Mouse (Mus musculus) neural tube, embryonic 15.5 days (tissue): ENCODE results near the gene Ndrg3. TPM values are rescaled to one million over a fixed set of nuclear protein-coding genes. Genes with fewer than 3 reads are reported as not detected.

Source experiments
- ATAC-seq: fragments of 200-750 bp; cut with Nextera tagmentation; 2 replicates; pipeline ENCODE4 v1.8.0; 2017; ENCODE audit warnings: mild to moderate bottlenecking, moderate TSS enrichment, moderate library complexity; ENCODE audit not compliant: low FRiP score
- H3K27ac ChIP-seq: fragments of 300-500 bp; sonication (generic); replicated peaks from 2 replicates; pipeline ENCODE4 v1.5.1; 2015; ENCODE audit warnings: mild to moderate bottlenecking, inconsistent platforms
- H3K27me3 ChIP-seq: fragments of 300-500 bp; sonication (generic); replicated peaks from 2 replicates; pipeline ENCODE4 v1.6.1; 2015; ENCODE audit warnings: inconsistent platforms
- H3K36me3 ChIP-seq: fragments of 300-500 bp; sonication (generic); 2 replicates; pipeline ENCODE4 v1.6.1; 2015; ENCODE audit warnings: inconsistent platforms
- H3K4me1 ChIP-seq: fragments of 300-500 bp; sonication (generic); 2 replicates; pipeline ENCODE4 v1.6.1; 2015; ENCODE audit warnings: inconsistent platforms
- H3K4me2 ChIP-seq: fragments of 300-500 bp; sonication (generic); 2 replicates; pipeline ENCODE4 v1.6.1; 2015; ENCODE audit warnings: inconsistent platforms, mild to moderate bottlenecking, moderate library complexity
- H3K4me3 ChIP-seq: fragments of 300-500 bp; sonication (generic); replicated peaks from 2 replicates; pipeline ENCODE4 v1.5.1; 2015; ENCODE audit warnings: mild to moderate bottlenecking, inconsistent platforms
- H3K9ac ChIP-seq: fragments of 300-500 bp; sonication (generic); replicated peaks from 2 replicates; pipeline ENCODE4 v1.6.1; 2015; ENCODE audit warnings: mild to moderate bottlenecking, inconsistent platforms
- H3K9me3 ChIP-seq: fragments of 300-500 bp; sonication (generic); replicated peaks from 2 replicates; pipeline ENCODE4 v1.6.1; 2016; ENCODE audit warnings: inconsistent platforms
- WGBS: fragments of 180-500 bp; shearing (Covaris S2); methylation state at CpG from one replicate; pipeline ENCODE4 v1.1.7; 2015; ENCODE audit warnings: mixed read lengths; 5-methylcytosine and 5-hydroxymethylcytosine counted together
- polyA plus RNA-seq: library from polyadenylated mRNA; unstranded; fragments of >200 nt; fragmentation: Nextera tagmentation; extraction: Ambion mirVana; gene quantifications from 2 replicates; pipeline ENCODE4 v1.2.1, GENCODE M21; 2015

Ndrg3 gene
- polyA plus RNA-seq, 1 experiment from 2014 or later, result 158 TPM

DNA sequence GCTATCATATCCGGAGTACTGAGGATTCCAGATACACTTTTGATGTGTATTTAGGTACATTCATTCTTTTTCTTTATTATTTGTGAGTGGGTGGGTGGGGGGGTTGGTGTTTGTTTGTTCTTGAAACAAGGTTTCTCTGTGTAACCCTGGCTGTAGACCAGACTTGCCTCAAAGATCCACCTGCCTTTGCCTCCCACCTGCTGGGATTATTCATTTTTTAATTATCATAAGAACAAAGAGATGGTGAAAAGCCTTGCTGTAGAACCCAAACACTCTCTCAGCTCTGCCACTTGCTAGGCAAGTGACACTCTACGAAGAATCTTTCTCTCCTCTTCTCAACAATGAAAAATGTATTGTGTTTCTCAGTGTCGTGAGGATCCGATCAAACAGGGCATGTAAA is 27.4 kb upstream of the Ndrg3 start:
- Histone ChIP-seq H3K27ac (no peak overlapping the region), H3K36me3 (peaks cover 94% of the 10 kb centered on the region), H3K9me3 (no peaks in the 10 kb centered on the region), H3K4me3 (no peak overlapping the region), H3K27me3 (no peaks in the 10 kb centered on the region), H3K9ac (no peak overlapping the region), H3K4me2 (no peak overlapping the region), H3K4me1 (no peaks in the 10 kb centered on the region)
- WGBS, result 83% methylated on average over 4 of the region's 4 CpGs
- ATAC-seq, result no peak

DNA sequence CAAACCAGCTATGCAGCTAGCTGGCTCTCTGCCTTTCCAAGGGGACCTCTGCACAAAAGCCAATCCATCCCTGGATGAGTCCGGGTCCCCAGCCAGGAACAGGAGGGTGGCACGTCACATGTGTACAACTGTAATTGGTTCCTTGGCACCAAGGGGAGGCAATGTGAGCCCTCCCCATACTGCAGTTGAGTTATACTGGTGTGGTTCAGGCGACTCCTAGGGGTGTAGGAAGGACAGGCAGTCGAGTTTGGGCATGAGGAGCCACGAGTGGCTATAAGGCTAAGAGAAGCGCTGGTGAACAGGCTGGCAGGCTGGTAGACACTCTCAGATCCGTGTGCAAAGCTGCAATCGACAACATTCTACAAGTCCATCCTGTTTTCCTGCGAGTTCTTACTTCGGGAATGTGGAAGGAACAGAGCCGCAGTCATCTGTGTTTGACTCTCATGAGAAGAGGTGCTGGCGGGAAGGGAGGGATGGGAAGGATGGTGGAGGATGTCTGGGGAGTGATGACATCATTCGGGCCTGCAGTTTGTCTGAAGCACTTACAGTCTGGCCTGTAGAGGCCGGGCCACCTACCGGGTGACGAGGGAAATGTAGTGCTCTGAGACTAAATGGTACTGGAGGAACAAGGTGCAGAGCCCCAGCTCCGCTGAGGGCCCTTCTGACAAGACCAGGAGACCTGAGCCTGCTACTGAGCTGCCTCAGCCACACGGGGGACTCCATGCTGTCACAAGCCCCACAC is 24.8 kb upstream of the Ndrg3 start:
- H3K4me1 ChIP-seq, result no peaks in the 10 kb centered on the region
- no peaks in the 10 kb centered on the region for H3K9me3 ChIP-seq
- H3K27ac ChIP-seq, result no peak overlapping the region
- no peaks in the 10 kb centered on the region for H3K27me3 ChIP-seq
- no peak for ATAC-seq
- peaks cover 80% of the 10 kb centered on the region for H3K36me3 ChIP-seq
- 86% methylated on average over 18 of the region's 18 CpGs for WGBS
- H3K9ac ChIP-seq, result no peak overlapping the region
- no peak overlapping the region for H3K4me3 ChIP-seq
- H3K4me2 ChIP-seq, result no peak overlapping the region

DNA sequence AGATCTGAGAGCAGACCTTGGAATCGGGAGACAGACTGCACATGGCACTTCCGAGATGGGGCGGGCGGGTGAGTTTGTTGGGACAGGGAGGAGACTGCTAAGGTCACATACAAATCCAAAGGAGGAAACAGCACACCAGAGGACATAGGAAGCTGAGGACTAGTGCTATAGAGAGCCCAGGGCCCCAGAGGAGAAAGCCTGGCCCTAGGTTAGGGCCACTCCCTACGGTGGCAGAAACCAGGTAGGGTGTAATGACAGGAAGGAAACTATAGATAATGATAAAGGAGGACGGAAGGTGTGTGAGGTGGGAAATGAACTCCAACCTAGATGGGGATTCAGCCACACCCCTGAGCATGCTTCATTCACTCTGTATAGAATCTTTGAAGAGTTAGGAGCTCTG is 20.5 kb upstream of the Ndrg3 start:
- Histone ChIP-seq H3K9ac (no peak overlapping the region), H3K4me3 (no peak overlapping the region), H3K27ac (no peak overlapping the region), H3K27me3 (no peaks in the 10 kb centered on the region), H3K9me3 (no peaks in the 10 kb centered on the region), H3K36me3 (peaks cover 41% of the 10 kb centered on the region), H3K4me2 (no peak overlapping the region), H3K4me1 (peaks cover 12% of the 10 kb centered on the region)
- ATAC-seq, result no peak
- 89% methylated on average over 6 of the region's 6 CpGs for WGBS

DNA sequence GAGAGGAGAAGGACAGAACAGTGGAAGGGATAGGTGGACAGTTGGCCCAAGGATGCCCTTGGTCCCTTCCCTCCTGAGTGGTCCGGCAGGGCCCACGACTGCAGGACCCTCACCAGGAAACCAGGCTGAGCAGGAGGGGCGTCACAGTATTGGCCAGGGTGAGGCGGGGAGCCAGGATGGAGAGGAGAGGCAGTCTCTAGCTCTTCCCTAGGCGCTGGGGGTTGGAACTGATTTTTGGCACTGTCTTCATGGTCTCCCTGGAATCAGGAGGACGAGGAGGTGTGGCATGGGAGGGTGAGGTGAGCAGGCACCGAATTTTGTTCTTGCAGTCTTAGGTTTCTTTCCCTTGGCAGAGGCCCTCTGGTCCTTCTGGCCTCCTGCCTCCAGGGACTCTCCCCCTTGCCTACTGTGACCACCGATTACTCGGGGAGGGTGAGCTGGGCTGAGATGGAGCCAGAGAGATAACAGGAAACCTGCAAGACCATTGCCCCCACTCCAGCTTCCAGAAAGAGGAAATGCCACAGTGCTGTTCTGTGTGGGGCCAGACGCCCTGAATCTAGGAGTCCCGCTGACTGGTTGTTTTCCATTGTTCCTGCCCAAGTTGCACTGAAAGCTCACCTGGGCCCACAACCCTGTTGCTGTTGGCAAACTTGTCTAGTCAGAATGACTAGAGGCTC is 18.9 kb upstream of the Ndrg3 start:
- Histone ChIP-seq H3K36me3 (peaks cover 26% of the 10 kb centered on the region), H3K9me3 (no peaks in the 10 kb centered on the region), H3K27me3 (no peaks in the 10 kb centered on the region), H3K27ac (no peak overlapping the region; the same call in 1 of the 2 replicates), H3K4me2 (no peak overlapping the region), H3K4me3 (no peak overlapping the region), H3K9ac (no peak overlapping the region), H3K4me1 (peaks cover 23% of the 10 kb centered on the region)
- ATAC-seq, result no peak
- 69% methylated on average over 11 of the region's 11 CpGs for WGBS

DNA sequence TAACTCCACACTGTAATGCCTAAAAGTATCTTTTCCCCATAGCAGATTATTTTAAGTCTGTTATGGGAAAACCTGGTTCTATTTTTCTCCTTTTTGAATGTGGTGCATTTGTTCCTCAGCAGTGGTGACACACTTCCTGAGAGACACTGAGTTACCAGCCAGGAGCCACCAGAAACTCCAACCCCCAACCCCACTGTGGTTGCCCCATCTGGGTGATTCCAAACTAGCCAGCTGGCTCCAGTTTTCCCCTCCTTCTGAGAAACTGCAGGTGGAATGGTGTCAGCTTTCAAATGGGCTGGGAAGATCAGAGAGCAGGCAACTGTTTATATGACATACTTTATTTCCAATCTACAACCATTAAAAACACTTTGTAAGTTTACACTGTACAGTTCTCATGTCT is 18.3 kb upstream of the Ndrg3 start:
- no peaks in the 10 kb centered on the region for H3K27me3 ChIP-seq
- H3K36me3 ChIP-seq, result peaks cover 19% of the 10 kb centered on the region
- H3K4me1 ChIP-seq, result peaks cover 23% of the 10 kb centered on the region
- H3K9me3 ChIP-seq, result no peaks in the 10 kb centered on the region
- H3K9ac ChIP-seq, result no peak overlapping the region
- no peak for ATAC-seq
- no peak overlapping the region for H3K4me2 ChIP-seq
- no peak overlapping the region for H3K4me3 ChIP-seq
- H3K27ac ChIP-seq, result no peak overlapping the region

DNA sequence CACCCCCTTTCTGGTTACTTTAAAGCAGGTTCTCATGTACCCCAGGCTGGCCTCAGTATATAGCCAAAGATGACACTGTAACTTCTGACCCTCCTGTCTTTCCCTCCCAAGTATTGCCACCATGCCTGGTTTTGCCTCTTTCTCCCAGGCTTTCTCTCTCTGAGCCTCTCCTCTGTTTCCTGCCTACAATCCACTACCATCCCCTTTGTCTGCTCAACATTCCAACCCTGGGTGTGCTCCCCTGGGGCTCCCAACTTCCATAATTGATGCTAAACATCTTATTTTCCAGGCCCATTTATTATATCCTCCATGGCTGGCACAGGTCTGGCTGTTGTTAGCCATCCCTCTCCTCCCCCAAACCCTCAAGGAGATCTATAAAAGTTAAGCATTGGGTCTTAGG is 16.7 kb upstream of the Ndrg3 start:
- Histone ChIP-seq H3K4me1 (peaks cover 23% of the 10 kb centered on the region), H3K36me3 (peaks cover 10% of the 10 kb centered on the region; the same call in 1 of the 2 replicates), H3K4me2 (no peak overlapping the region), H3K27me3 (no peaks in the 10 kb centered on the region), H3K9ac (no peak overlapping the region), H3K27ac (no peak overlapping the region), H3K9me3 (no peaks in the 10 kb centered on the region), H3K4me3 (no peak overlapping the region)
- ATAC-seq, result no peak

DNA sequence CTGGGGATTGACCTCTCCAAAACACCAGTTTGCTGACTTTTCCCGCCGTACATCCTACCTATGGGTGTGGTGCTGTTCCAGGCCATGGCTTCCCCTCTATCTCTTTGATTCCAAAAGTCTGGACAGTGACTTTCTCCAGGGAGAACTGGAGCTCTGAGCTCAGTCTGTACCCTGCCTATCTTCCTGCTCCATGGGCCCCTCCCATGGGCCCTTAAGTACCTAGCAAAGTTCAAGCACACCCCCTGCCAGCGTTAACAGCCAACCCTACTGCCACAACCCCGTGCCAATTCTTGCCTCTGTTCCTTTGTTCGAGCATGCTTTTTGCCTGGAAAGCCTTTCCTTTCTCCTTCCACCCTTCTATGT is 15.4 kb upstream of the Ndrg3 start:
- no peak for ATAC-seq
- 28% methylated on average over 5 of the region's 5 CpGs for WGBS

DNA sequence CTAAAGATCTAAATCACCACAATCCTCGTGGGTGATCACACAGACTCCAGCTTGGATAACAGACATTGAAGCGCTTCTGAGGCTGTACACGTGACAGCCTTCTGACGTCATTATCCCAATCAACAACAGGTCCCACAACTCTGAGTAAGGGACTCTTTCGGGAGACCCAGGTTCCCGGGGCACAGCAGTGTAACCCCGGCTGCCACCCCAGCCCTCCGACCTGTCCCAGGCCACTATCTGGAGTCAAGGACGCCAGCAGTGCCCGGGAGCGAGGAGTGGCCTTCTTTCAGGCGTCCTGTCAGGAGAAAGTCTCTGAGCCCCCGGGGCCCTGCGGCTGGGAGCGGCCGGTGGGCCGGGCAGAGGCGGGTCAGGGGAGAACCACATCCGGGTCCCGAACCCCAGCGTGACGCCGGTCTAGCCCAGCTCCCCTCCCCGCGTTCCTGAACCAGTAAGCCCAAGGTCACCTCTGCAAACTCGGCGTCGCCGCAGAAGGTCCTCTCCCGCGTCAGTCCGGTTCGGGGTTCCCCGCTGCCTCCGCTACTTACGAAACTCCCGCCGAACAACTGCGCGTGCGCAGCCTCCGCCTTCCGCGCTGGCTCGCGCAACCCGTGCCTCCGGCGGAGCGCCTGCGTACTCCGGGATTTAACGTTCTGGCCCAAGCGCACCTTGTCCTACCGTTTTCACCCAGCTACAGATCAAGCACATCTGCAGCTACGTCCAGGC is 14.8 kb upstream of the Ndrg3 start, which contains the start of gene Dsn1:
Gene Dsn1 (minus strand): TSS at position 644 of the 723 bp plus-strand sequence.
- under 1% methylated on average over 56 of the region's 56 CpGs for WGBS
- peak within 1 kb of the TSS; percentile 80 for H3K27ac ChIP-seq
- peak within 1 kb of the TSS; percentile 62 for H3K9ac ChIP-seq
- no peaks in the 10 kb centered on the region for H3K9me3 ChIP-seq
- peaks cover 23% of the 10 kb centered on the region for H3K4me1 ChIP-seq
- peak within 1 kb of the TSS; percentile 99 for H3K4me2 ChIP-seq
- H3K36me3 ChIP-seq, result peaks cover 3% of the 10 kb centered on the region; the same call in 1 of the 2 replicates
- ATAC-seq, result peak; percentile 84
- H3K27me3 ChIP-seq, result no peaks in the 10 kb centered on the region
- peak within 1 kb of the TSS; percentile 62 for H3K4me3 ChIP-seq

More for the DNA sequence above, 15.4 kb upstream of the Ndrg3 start:
- Histone ChIP-seq H3K27me3 (no peaks in the 10 kb centered on the region), H3K27ac (peak overlapping the region; percentile 80), H3K9me3 (no peaks in the 10 kb centered on the region), H3K4me3 (peak overlapping the region; percentile 62), H3K4me2 (peak overlapping the region; percentile 99), H3K9ac (peak overlapping the region; percentile 62), H3K4me1 (peaks cover 23% of the 10 kb centered on the region), H3K36me3 (peaks cover 6% of the 10 kb centered on the region; the same call in 1 of the 2 replicates)

DNA sequence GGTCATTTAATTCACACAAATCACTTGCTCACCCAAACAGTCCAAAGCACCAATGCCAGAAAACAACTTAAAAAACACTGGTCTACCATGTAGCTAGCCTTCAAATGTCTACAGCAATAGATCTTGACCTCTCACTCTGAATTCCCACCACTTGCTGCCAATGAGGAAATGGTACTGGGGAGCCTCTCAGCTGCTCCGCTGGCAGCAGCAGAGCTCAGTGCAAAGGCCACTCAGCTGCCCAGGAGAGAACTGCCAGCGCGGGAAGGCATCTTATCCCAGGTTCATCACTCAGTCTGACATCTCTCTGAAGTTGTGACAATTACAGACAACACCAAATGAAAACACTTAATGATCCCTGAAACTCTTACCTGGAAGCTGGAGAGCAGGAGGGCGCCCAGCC is 10.5 kb upstream of the Ndrg3 start:
- 92% methylated on average over 4 of the region's 4 CpGs for WGBS
- Histone ChIP-seq H3K27me3 (no peaks in the 10 kb centered on the region), H3K4me2 (no peak overlapping the region), H3K4me3 (no peak overlapping the region), H3K27ac (no peak overlapping the region), H3K4me1 (peaks cover 11% of the 10 kb centered on the region), H3K9me3 (no peaks in the 10 kb centered on the region), H3K9ac (no peak overlapping the region), H3K36me3 (no peaks in the 10 kb centered on the region)
- no peak for ATAC-seq

DNA sequence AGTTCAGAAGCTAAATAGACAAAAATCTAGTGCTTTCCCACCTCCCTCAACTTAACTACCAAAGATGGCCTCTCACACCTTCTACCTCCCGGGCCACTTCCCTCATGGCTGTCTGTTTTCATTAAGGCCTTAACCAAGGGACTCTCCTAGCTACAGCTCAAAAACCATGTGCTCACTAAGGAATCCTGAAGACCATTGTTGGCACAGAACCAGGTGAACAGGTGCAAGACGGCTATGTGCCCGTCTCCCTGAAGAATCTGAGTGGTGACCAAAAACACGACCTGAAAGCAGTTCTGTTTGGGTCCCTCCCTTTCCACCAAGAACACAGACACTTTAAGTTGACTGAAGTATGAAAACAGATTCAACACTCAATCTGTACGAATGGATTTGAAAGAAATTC is 6.4 kb upstream of the Ndrg3 start:
- Histone ChIP-seq H3K4me2 (no peak overlapping the region), H3K27me3 (no peaks in the 10 kb centered on the region), H3K36me3 (0 out of 2 replicates have a peak, but pooled peaks cover 2% of the 10 kb centered on the region), H3K27ac (no peak overlapping the region), H3K9ac (no peak overlapping the region), H3K9me3 (no peaks in the 10 kb centered on the region), H3K4me1 (no peaks in the 10 kb centered on the region), H3K4me3 (no peak overlapping the region)
- WGBS, result 90% methylated on average over 5 of the region's 5 CpGs
- no peak for ATAC-seq

DNA sequence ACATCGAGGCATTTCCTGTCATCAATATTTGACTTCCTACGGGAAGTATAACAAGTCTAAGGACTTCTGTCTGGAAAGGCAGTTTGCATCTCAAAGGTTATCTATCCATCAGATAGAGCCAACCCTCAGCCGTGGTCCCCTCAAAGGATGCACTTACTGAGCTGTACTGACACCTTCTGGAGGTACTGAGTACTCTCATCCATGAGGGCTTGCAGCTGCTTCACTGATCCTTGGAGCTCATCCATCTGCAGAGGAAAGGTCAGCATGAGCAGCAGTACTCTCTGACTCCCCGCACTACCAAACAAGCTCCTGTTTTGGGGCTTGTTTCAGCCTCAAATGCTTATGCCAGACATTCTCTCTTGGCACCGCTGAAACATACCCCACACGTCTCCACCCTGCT is 4.7 kb upstream of the Ndrg3 start:
- H3K27ac ChIP-seq, result no peak overlapping the region
- 65% methylated on average over 6 of the region's 6 CpGs for WGBS
- H3K36me3 ChIP-seq, result 0 out of 2 replicates have a peak, but pooled peaks cover 2% of the 10 kb centered on the region
- H3K27me3 ChIP-seq, result no peaks in the 10 kb centered on the region
- H3K4me3 ChIP-seq, result no peak overlapping the region
- no peak overlapping the region for H3K4me2 ChIP-seq
- H3K4me1 ChIP-seq, result 0 out of 2 replicates have a peak, but pooled peaks cover 2% of the 10 kb centered on the region
- H3K9me3 ChIP-seq, result no peaks in the 10 kb centered on the region
- H3K9ac ChIP-seq, result no peak overlapping the region
- no peak for ATAC-seq
